Mouse (Mus musculus) myocyte (in vitro differentiated cells): ENCODE data around the gene Kcnc1. TPM values are rescaled to one million over a fixed set of nuclear protein-coding genes. Genes with fewer than 3 reads are reported as not detected.

Experiments used
- H3K27me3 ChIP-seq: one replicate; pipeline ENCODE4 v1.6.1; 2011; ENCODE audit not compliant: control insufficient read depth, insufficient read depth, insufficient read length
- H3K36me3 ChIP-seq: one replicate; pipeline ENCODE4 v1.6.1; 2011; ENCODE audit not compliant: control insufficient read depth, insufficient read depth
- H3K4me2 ChIP-seq: one replicate; pipeline ENCODE4 v1.6.1; 2011; ENCODE audit warnings: low read depth, control low read depth
- H3K4me3 ChIP-seq: one replicate; pipeline ENCODE4 v1.5.1; 2011; ENCODE audit warnings: mild to moderate bottlenecking, control low read depth, moderate library complexity
- H3K79me2 ChIP-seq: one replicate; pipeline ENCODE4 v1.6.1; 2011; ENCODE audit not compliant: control insufficient read depth, insufficient read depth
- H3ac ChIP-seq: one replicate; pipeline ENCODE4 v1.6.1; 2011; ENCODE audit not compliant: control insufficient read depth, insufficient read length
- CEBPB ChIP-seq: IDR thresholded peaks from 2 replicates; pipeline ENCODE4 v1.6.1; 2011; ENCODE audit warnings: mild to moderate bottlenecking, moderate library complexity; ENCODE audit not compliant: poor library complexity, insufficient read depth, severe bottlenecking
- E2F4 ChIP-seq: IDR thresholded peaks from one replicate; pipeline ENCODE4 v1.6.1; 2011; ENCODE audit warnings: mild to moderate bottlenecking, control low read depth, moderate library complexity; ENCODE audit not compliant: insufficient read depth
- MAX ChIP-seq: IDR thresholded peaks from one replicate; pipeline ENCODE4 v1.6.1; 2011; ENCODE audit warnings: low read depth, mild to moderate bottlenecking, control low read depth
- MYOD1 ChIP-seq, 3 experiments: IDR thresholded peaks; one replicate each; pipeline ENCODE4 v1.6.1; 2011; ENCODE audit warnings: control low read depth in 2 of 3, low read depth in 2 of 3, mild to moderate bottlenecking in 2 of 3, moderate library complexity in 1 of 3; ENCODE audit not compliant: insufficient read length in 2 of 3, control insufficient read depth in 1 of 3
- MYOG ChIP-seq, 3 experiments: IDR thresholded peaks; one replicate each; pipeline ENCODE4 v1.6.1; 2011; ENCODE audit warnings: control low read depth in 2 of 3, low read depth in 2 of 3, mild to moderate bottlenecking in 2 of 3; ENCODE audit not compliant: insufficient read length in 2 of 3, control insufficient read depth in 1 of 3, insufficient read depth in 1 of 3
- POLR2A ChIP-seq: IDR thresholded peaks from one replicate; pipeline ENCODE4 v1.6.1; 2011; ENCODE audit warnings: low read depth, mild to moderate bottlenecking, control low read depth, moderate library complexity; ENCODE audit not compliant: insufficient read length
- POLR2AphosphoS2 ChIP-seq: IDR thresholded peaks from one replicate; pipeline ENCODE4 v1.6.1; 2011; ENCODE audit warnings: low read depth, control low read depth; ENCODE audit not compliant: insufficient read length
- REST ChIP-seq: IDR thresholded peaks from one replicate; pipeline ENCODE4 v1.6.1; 2011; ENCODE audit warnings: mild to moderate bottlenecking, control low read depth, moderate library complexity; ENCODE audit not compliant: insufficient read depth, insufficient read length
- SRF ChIP-seq: IDR thresholded peaks from one replicate; pipeline ENCODE4 v1.6.1; 2011; ENCODE audit warnings: low read depth; ENCODE audit not compliant: control insufficient read depth, insufficient read length
- TCF12 ChIP-seq: IDR thresholded peaks from one replicate; pipeline ENCODE4 v1.6.1; 2011; ENCODE audit warnings: mild to moderate bottlenecking, control low read depth; ENCODE audit not compliant: poor library complexity, insufficient read depth, severe bottlenecking
- TCF3 ChIP-seq: IDR thresholded peaks from one replicate; pipeline ENCODE4 v1.6.1; 2011; ENCODE audit warnings: low read depth, control low read depth; ENCODE audit not compliant: insufficient read length
- USF1 ChIP-seq: IDR thresholded peaks from one replicate; pipeline ENCODE4 v1.6.1; 2011; ENCODE audit warnings: low read depth, mild to moderate bottlenecking, control low read depth, moderate library complexity
- polyA plus RNA-seq: library from polyadenylated mRNA; unstranded; fragments of >200 nt; fragmentation: generic; extraction: Trizol; gene quantifications from one replicate; pipeline ENCODE4 v1.2.1, GENCODE M21; 2012; ENCODE audit warnings: missing spikeins

The Kcnc1 gene
- polyA plus RNA-seq, 1 experiment: 0.07 TPM

DNA sequence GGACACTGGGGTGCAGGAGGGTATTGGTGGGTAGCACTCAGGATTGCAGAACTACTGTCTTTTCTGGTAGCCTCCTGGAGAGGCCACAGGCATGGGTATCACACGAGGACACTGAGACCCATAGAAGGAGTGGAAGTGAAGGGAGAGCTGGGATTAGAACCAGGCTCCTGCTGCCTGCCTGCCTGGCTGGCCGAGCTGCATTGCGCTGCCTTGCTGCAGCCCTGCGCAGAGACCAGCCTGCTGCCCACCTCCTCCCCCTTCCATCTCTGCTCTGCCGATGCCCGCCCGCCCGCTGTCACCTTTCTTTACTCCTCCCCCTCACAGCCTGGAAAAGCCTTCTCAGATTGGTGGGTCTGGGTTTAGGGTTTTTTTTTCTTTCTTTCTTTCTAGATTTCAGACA is 4.0 kb downstream of the Kcnc1 start:
- no peak overlapping the region for H3K4me3 ChIP-seq
- no peaks in the 10 kb centered on the region for H3K79me2 ChIP-seq
- H3K36me3 ChIP-seq: no peaks in the 10 kb centered on the region
- no peak overlapping the region for H3K4me2 ChIP-seq
- TF ChIP-seq SRF: no peak
- no peak for TF ChIP-seq USF1
- no peak for TF ChIP-seq CEBPB
- no peak for TF ChIP-seq TCF12
- no peak for TF ChIP-seq MAX
- TF ChIP-seq TCF3: no peak
- TF ChIP-seq POLR2A: no peak
- no peak for TF ChIP-seq REST
- TF ChIP-seq E2F4: no peak
- no peak for TF ChIP-seq MYOD1 (IDR thresholded peaks at IDR 0.05; ENCODE audit: control insufficient read depth in 1 of 3, insufficient read length in 2 of 3, low read depth in 2 of 3)
- TF ChIP-seq MYOG (IDR thresholded peaks at IDR 0.05; ENCODE audit: control insufficient read depth in 1 of 3, insufficient read depth in 1 of 3, insufficient read length in 2 of 3, low read depth in 2 of 3): no peak
- TF ChIP-seq POLR2AphosphoS2: no peak
- H3ac ChIP-seq: no peak overlapping the region
- H3K27me3 ChIP-seq: peaks cover 59% of the 10 kb centered on the region

DNA sequence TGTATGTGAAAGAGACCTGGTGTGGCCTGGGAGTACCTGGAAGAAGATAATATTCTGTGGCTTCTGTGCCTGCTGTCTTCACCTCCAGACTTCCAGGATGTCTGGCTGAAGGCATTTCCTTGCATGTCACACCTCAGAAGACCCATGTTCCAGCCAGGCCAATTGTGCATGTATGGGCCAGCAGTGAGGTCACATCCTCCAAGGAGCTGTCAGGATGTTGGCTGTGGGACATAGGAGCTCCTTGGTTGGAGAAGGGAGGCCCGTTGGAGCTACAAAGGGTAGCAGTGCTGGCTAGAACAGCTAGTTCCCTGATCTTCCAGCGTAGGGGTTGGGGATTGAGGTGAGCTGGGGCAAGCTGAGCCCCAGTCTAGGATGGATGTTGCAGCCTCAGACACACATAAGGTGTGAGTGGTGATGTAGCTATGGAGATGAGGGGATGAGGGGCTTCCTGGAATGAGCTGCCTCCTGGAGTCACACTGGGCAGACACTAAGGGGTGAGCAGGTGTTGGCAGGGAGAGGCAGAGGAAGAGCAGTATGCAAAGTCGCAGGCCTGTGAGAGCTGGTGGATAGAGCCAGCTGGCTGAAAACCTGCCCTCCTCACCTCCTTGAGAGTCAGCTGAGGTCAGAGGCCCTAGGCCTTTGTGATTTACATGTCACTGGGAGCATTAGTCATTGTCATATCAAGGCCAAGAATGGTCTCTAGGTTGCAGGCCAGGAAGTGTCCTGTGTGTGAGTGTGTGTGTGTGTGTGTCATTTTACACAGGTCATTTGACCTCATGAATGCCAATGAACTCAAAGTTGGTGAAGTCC is 5.3 kb downstream of the Kcnc1 start:
- Histone ChIP-seq H3K79me2 (no peaks in the 10 kb centered on the region), H3K27me3 (peaks cover 56% of the 10 kb centered on the region), H3K4me3 (no peak overlapping the region), H3K4me2 (no peak overlapping the region), H3ac (no peak overlapping the region), H3K36me3 (no peaks in the 10 kb centered on the region)
- TF ChIP-seq MYOD1 (IDR thresholded peaks at IDR 0.05; ENCODE audit: control insufficient read depth in 1 of 3, insufficient read length in 2 of 3, low read depth in 2 of 3): peak in 1 of 3 experiments; percentile 30
- TF ChIP-seq POLR2AphosphoS2: no peak

DNA sequence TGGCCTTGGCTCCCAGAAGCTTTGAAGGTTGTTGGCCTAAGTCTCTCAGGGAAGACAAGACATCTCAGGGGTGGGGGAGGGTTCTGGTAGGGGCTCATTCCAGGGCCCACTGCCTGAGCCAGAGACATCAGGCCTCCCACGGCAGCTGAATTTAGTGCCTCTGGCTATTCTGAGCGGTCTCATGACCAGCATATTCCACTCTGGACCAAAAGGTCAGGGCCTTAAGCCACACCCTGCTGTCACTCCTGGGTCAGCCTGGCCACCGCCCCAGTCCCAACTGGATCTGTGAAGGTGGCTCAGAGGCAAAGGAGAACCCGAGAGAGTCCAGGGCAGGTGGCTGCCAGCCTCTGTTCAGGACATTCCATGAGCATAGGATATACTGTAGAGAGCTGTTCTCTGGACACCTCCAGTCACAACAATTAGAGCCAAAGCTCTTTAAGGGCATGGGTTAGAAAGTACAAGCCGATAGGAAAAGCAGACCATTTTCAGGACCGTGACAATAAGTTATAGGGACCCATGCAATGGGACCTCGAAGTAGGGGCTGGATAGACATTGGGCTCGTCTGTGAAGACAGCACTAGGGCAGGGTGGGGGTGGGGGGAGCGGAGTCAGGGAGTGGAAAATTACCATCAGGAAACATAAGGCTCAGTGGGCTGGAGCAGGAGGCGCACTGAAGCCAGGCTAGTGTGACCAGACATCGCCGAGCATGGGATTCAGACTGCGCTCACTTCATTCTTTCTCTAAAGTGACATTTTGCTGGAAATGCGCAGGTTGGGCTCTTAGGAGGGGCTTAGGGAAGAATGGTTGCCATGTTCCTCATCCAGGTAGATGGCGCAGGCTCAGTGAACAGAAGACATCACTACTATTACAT is 7.6 kb downstream of the Kcnc1 start:
- H3ac ChIP-seq: no peak overlapping the region
- H3K4me3 ChIP-seq: no peak overlapping the region
- H3K27me3 ChIP-seq: peaks cover 46% of the 10 kb centered on the region
- peak overlapping the region; percentile 18 for H3K4me2 ChIP-seq
- TF ChIP-seq SRF: no peak
- peak in 1 of 3 experiments; percentile 30 for TF ChIP-seq MYOD1 (IDR thresholded peaks at IDR 0.05; ENCODE audit: control insufficient read depth in 1 of 3, insufficient read length in 2 of 3, low read depth in 2 of 3)
- TF ChIP-seq MYOG (IDR thresholded peaks at IDR 0.05; ENCODE audit: control insufficient read depth in 1 of 3, insufficient read depth in 1 of 3, insufficient read length in 2 of 3, low read depth in 2 of 3): peak in 1 of 3 experiments; percentile 33
- H3K79me2 ChIP-seq: no peaks in the 10 kb centered on the region
- no peaks in the 10 kb centered on the region for H3K36me3 ChIP-seq

DNA sequence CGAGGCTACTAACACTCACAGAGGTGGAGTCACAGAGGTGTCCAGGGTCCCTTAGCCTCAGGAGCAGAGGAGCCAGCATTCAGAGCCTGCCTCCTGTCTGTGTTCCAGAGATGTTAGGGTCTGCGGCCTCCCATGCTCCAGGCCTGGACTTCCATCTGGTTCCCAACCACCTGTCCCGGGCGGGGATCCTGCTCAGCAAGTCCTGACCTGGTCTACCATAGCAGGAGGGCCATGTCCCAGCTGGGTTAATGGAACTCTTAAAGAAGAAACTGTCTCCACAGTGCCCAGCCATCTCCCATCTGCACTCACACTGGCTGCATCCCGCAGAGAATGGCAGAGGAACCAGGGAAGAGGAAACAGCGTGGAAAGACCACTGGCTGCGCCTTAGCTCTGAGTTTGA is 8.5 kb downstream of the Kcnc1 start:
- Histone ChIP-seq H3K4me3 (no peak overlapping the region), H3K79me2 (no peaks in the 10 kb centered on the region), H3ac (no peak overlapping the region), H3K36me3 (no peaks in the 10 kb centered on the region), H3K4me2 (no peak overlapping the region), H3K27me3 (peaks cover 48% of the 10 kb centered on the region)
- TF ChIP-seq POLR2AphosphoS2 (no peak), POLR2A (no peak), SRF (no peak), REST (no peak), TCF3 (no peak), TCF12 (no peak), E2F4 (no peak), USF1 (no peak), MYOG (IDR thresholded peaks at IDR 0.05; ENCODE audit: control insufficient read depth in 1 of 3, insufficient read depth in 1 of 3, insufficient read length in 2 of 3, low read depth in 2 of 3) (no peak), CEBPB (no peak), MAX (no peak), MYOD1 (IDR thresholded peaks at IDR 0.05; ENCODE audit: control insufficient read depth in 1 of 3, insufficient read length in 2 of 3, low read depth in 2 of 3) (no peak)

DNA sequence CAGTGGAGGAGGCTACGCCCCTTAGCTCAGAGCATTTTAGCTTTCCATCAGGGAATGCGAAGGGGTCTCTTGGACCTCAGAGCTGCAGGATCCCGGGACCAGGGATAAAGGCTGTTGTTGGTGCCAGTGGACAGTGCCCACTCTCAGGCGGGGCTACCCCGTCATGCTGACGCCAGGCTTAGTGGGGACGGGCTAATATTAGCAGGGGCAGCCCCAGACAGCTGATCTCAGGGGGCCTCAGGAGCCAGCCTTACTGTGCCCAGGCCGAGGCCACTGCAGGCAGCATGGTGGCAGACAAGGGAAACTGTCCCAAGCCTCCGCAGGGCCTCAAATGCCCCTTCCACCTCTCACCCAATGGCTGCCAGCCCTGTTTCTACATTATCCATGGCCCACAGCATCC is 12.3 kb downstream of the Kcnc1 start:
- Histone ChIP-seq H3K4me2 (no peak overlapping the region), H3K27me3 (peaks cover 52% of the 10 kb centered on the region), H3ac (no peak overlapping the region), H3K4me3 (no peak overlapping the region), H3K79me2 (no peaks in the 10 kb centered on the region), H3K36me3 (no peaks in the 10 kb centered on the region)
- TF ChIP-seq CEBPB (no peak), MYOD1 (IDR thresholded peaks at IDR 0.05; ENCODE audit: control insufficient read depth in 1 of 3, insufficient read length in 2 of 3, low read depth in 2 of 3) (peak in 1 of 3 experiments; percentile 31)
